Mouse (Mus musculus) left cerebral cortex, adult 2 months (tissue): Measurements from ENCODE around the gene Abcb8. TPM values are rescaled to one million over a fixed set of nuclear protein-coding genes. Genes with fewer than 3 reads are reported as not detected.

ENCODE experiments used
- DNase-seq, 2 experiments: peaks; one replicate each; pipeline ENCODE4 v3.0.0; 2021 to 2022; ENCODE audit warnings: low spot score in 2 of 2, mixed read lengths in 1 of 2; ENCODE audit errors: extremely low spot score in 1 of 2
- H3K27ac ChIP-seq: fragments of 200-600 bp; 2 replicates; pipeline ENCODE4 v1.8.1; 2022
- H3K4me3 ChIP-seq: fragments of 200-600 bp; 2 replicates; pipeline ENCODE4 v1.8.1; 2022
- CTCF ChIP-seq: fragments of 200-600 bp; IDR thresholded peaks from 2 replicates; pipeline ENCODE4 v1.8.1; 2022; ENCODE audit warnings: antibody characterized with exemption, mild to moderate bottlenecking, moderate library complexity
- intact Hi-C: fragments of 180-260 bp; cut with DNase I; formaldehyde crosslinking; loops from one replicate; pipeline ENCODE4 v1.15.1; 2025
- total RNA-seq, 2 experiments: library from RNA; stranded (reverse); gene quantifications; 2 replicates each; pipeline ENCODE4 v1.2.3; 2021

Gene Abcb8
- total RNA-seq, 2 experiments from 2014 or later: 45.3 to 54.9 TPM

DNA sequence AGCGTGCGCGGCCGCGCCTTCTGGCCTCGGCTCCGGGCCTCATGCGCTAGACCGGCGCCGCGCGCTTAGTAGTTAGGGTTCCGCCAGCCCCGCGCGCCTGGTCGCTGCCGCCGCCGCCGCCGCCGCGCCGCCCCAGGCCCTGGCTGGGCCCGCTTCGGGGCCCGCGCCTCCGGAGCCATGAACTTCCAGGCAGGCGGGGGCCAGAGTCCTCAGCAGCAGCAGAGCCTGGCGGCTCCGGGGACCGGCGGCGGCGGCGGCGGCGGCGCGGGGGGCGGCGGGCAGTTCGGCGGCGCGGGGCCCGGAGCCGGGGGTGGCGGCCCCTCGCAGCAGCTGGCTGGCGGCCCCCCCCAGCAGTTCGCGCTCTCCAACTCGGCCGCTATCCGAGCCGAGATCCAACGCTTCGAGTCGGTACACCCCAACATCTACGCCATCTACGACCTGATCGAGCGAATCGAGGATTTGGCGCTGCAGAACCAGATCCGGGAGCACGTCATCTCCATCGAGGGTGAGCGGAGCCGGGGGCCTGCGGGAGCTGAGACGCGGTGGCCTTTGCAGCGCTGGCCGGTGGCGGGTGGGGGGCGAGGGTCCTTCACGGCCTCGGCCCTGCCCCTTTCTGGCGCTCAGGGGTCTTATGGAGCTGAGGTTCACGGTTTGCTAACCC lies 58.7 kb downstream of the Abcb8 start, which contains the start of gene Agap3:
Agap3 (plus strand) TSS at position 148 of the 661 bp plus-strand sequence.
- intact Hi-C loops: loop anchor here (1.0 kb wide), 1 partner anchor 29 kb away; the partner anchor contains the start of genes Cdk5 and Slc4a2
- no peak for TF ChIP-seq CTCF
- DNase-seq: peak in 1 of 2 experiments; percentile 37
- H3K27ac ChIP-seq: peak within 1 kb of the TSS; percentile 95
- H3K4me3 ChIP-seq: peak within 1 kb of the TSS; percentile 81

DNA sequence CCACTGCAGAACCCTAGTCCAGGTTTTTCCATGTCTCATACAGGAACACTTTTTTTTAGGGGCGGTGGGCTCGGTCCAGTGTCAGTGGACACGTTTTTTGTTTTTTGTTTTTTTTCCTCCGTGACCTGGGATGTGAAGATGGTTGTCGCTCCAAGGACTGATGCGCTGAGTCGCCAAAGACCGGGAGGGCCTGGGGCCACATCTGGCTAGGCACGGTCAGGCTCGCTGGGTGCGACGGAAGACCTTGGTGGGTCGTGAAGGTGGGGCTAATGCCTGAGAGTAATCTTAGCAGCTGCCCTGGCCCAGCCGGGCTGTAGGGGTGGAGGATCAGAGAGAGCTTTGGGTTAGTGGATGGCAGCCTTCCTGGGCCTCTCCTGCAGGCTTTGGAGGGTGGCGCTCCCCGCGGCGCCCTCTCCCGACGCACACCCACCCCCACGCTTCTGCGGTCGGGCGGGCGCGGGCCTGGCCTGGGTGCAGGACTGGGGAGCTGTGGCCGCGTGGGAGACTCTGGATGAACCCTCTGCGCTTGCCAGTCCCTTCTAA lies 59.3 kb downstream of the Abcb8 start:
- H3K27ac ChIP-seq: peak overlapping the region; percentile 95
- DNase-seq: peak; percentile 51 to 55
- TF ChIP-seq CTCF: no peak; the same call in 1 of the 2 replicates
- intact Hi-C loops: loop anchor here (1.0 kb wide), 1 partner anchor 29 kb away; the partner anchor contains the start of genes Cdk5 and Slc4a2
- peak overlapping the region; percentile 81 for H3K4me3 ChIP-seq

DNA sequence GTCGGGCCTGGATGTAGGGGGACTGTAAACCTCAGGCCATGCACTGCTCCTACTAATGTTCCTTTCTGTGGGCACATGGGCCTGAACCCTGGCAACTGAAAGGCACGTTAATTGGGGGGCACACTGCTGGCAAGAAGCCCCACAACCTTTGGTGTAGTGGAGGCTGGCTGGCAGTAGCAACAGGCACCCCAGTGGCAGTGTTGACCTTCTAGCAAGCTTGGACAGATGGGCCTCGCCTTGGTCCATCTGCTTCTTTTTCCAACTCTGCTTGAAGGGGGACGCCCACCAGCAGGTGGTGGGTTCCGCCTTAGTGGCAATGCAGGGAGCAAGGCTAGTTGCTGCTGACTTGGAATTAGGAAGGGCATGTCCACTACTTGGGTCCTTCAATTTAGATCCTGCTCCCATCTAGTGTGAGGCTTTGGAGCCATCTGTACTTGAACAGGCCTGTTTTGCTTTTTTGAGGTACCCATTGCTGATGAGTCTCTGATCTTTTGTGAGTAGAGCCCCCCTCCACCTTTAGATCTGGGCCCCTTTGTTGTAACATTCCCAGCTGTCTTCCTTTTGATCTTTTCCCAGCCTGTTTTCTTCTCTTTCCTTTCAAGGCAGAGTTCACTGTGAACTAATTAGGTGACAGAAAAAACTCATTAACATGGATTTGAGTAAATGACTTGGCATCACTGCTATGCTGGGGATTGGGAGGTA lies 60.0 kb downstream of the Abcb8 start:
- no peak for DNase-seq
- no peak for TF ChIP-seq CTCF
- H3K27ac ChIP-seq: peak overlapping the region; percentile 95
- H3K4me3 ChIP-seq: peak overlapping the region; percentile 81
- intact Hi-C loops: no loop called here

DNA sequence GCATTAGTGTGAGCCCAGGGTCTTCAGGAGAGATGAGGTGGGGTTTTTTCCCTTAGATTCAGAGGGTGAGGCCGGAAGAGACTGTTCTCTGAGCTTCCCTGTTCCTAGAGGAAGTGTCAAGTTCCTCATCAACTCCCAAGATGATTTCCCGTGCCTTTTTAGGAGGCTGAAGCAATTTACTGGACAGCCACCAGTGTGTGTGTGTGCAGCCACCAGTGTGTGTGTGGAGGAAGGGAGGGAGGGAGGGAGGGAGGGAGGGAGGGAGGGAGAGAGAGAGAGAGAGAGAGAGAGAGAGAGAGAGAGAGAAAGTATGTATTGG lies 60.5 kb downstream of the Abcb8 start:
- peak overlapping the region; percentile 81; the same call in 1 of the 2 replicates for H3K4me3 ChIP-seq
- TF ChIP-seq CTCF: no peak
- no peak for DNase-seq
- H3K27ac ChIP-seq: peak overlapping the region; percentile 95; the same call in 1 of the 2 replicates
- intact Hi-C loops: no loop called here

DNA sequence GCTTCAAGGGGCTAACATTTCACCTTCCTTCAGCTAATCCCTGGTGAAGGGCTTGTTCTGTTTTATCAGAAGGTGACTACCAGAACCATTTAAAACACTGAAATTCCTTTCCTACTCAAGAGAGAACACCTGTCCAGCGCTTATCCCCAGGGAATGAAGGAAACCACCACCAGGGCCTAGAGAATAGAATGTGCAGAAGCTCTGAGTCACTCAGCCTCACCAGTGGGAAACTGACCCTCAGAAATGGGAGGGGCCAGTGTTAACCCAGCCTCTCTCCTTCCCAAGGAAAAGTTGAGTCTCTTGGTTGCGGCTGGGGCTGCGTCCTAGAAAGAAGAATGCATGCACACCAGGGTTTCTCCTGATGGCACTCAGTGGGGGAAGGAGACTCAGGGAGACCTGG lies 61.6 kb downstream of the Abcb8 start:
- no peak for DNase-seq
- TF ChIP-seq CTCF: no peak

DNA sequence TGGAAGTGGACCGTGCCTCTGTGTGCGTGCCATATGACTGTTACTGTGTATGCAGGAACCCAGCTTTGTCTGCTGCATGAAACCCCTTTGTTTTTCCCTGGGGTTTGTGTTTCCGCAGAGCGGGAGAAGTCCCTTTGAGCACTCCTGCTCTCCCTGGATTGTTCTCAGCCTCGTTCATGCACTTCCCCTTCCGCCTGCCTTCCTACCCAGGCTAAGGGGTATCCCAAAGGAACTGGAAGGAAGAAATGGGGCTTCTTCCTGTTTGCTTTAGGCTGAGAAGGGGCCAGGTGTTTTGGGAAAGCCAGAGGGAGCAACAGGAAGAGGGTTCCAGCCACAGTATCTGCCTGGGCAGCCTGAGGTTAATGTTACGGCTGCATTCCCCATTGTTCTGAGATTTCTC lies 62.1 kb downstream of the Abcb8 start:
- intact Hi-C loops: no loop called here

More for the DNA sequence above, 61.6 kb downstream of the Abcb8 start:
- intact Hi-C loops: no loop called here
- H3K27ac ChIP-seq: no peak overlapping the region
- 0 out of 2 replicates have a peak overlapping the region, but pooled peaks have one; percentile 4 for H3K4me3 ChIP-seq

More for the DNA sequence above, 62.1 kb downstream of the Abcb8 start:
- Histone ChIP-seq H3K4me3 (0 out of 2 replicates have a peak overlapping the region, but pooled peaks have one; percentile 4), H3K27ac (no peak overlapping the region)
- DNase-seq: no peak
- TF ChIP-seq CTCF: no peak

Other genes with a start within 250 kb of the Abcb8 start
- 10 to 100 TPM; 10.6 to 12.6 TPM for gene Nupl2, start 228.7 kb upstream of the Abcb8 start, total RNA-seq
- gene Kcnh2, start 42.1 kb upstream of the Abcb8 start, total RNA-seq: 10 to 100 TPM; 28.6 to 32.8 TPM
- 1 to 10 TPM; 8.8 to 9.3 TPM for gene Nos3, start 28.9 kb upstream of the Abcb8 start, total RNA-seq
- 1 to 10 TPM; 4.0 to 4.2 TPM for gene Atg9b, start 1.5 kb upstream of the Abcb8 start, total RNA-seq
- gene Asic3, start 19.7 kb downstream of the Abcb8 start, total RNA-seq: under 1 TPM in 1 of 2 experiments, not detected in 1; 0.36 TPM
- 100 to 1,000 TPM; 118 to 129 TPM for gene Cdk5, start 29.9 kb downstream of the Abcb8 start, total RNA-seq
- 10 to 100 TPM; 31.0 to 33.8 TPM for gene Slc4a2, start 30.2 kb downstream of the Abcb8 start, total RNA-seq
- 100 to 1,000 TPM; 128 to 134 TPM for gene Fastk, start 51.6 kb downstream of the Abcb8 start, total RNA-seq
- gene Tmub1, start 54.2 kb downstream of the Abcb8 start, total RNA-seq: 10 to 100 TPM; 26.1 to 28.7 TPM
- gene Agap3, start 58.5 kb downstream of the Abcb8 start, total RNA-seq: 100 to 1,000 TPM; 527 to 560 TPM
- gene Gbx1, start 133.5 kb downstream of the Abcb8 start, total RNA-seq: under 1 TPM; 0.09 to 0.56 TPM
- not detected for gene Asb10, start 147.3 kb downstream of the Abcb8 start, total RNA-seq
- gene 4931409K22Rik, start 163.1 kb downstream of the Abcb8 start, total RNA-seq: under 1 TPM in 1 of 2 experiments, not detected in 1; 0.14 TPM
- gene Abcf2, start 183.8 kb downstream of the Abcb8 start, total RNA-seq: 10 to 100 TPM; 82.4 to 89.0 TPM
- 10 to 100 TPM; 72.6 to 78.4 TPM for gene Chpf2, start 193.1 kb downstream of the Abcb8 start, total RNA-seq
- gene Smarcd3, start 230.7 kb downstream of the Abcb8 start, total RNA-seq: 10 to 100 TPM; 90.4 to 97.4 TPM